Mouse (Mus musculus) regulatory T cell (primary cell): ENCODE data around the gene Spcs3.

Source experiments
- in situ Hi-C: fragments of 300-600 bp; cut with MboI, MseI; formaldehyde crosslinking; loops from one replicate; pipeline ENCODE4 v1.15.1; 2025; ENCODE audit warnings: high pct_unique_total_duplicates

The Spcs3 gene

GRCm38 (mm10) chr8:54508814-54509213, 21.0 kb downstream of the Spcs3 start:
- in situ Hi-C loops: loop anchor here (5.0 to 25.0 kb wide), 2 partner anchors 153 to 603 kb away; no protein-coding TSS in a partner anchor

- in situ Hi-C loops: loop anchor here (5.0 to 25.0 kb wide), 2 partner anchors 154 to 604 kb away; no protein-coding TSS in a partner anchor
Measured at GRCm38 (mm10) chr8:54508096-54508456, 21.7 kb downstream of the Spcs3 start.

DNA sequence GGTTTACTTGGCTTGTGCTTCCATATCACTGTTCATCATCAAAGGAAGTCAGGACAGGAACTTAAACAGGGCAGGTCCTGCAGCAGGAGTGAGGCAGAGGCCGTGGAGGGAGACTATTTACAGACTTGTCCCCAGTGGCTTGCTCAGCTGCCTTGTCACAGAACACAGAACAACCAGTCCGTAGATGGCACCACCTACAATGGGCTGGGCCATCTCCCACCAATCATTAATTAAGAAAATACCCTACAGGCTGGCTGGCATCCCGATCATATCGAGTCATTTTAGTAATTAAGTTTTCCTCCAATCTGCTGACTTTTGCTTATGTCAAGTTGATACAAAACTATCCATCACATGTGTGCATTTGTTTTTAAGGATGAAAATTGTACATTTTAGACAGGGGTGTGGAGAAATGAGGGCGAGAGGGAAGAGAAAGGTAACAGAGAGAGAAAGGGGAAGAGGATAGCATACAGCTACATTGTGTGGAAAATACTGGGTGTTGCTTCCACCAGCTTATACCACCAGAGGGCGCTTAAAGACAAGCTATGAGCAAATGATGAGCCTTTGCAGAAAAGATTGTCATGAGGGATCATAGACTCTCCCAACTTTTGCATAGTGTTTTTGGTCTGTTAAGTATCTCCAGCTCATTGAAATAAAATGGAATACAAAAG, 22.2 kb downstream of the Spcs3 start:
- in situ Hi-C loops: loop anchor here (5.0 to 25.0 kb wide), 2 partner anchors 155 to 605 kb away; no protein-coding TSS in a partner anchor

DNA sequence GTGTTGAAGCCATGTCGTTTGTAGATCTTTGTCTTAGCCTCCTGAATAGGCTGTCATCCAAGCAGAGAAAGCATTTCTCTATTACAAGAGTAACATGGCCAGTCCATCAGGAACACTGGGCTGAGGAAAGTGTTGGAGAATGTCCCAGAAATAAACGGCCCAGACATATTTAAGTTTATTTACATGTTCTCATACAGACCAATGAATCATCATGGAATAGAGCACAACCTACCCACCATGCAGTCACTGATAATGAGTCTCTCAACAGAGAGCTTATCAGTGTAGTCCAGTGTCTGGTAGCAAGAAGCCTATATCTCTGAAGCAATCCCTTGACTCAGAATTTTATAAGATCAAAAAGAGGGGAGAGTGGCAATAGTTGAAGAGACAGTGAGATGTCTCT, 24.7 kb downstream of the Spcs3 start:
- in situ Hi-C loops: loop anchor here (5.0 to 25.0 kb wide), 2 partner anchors 157 to 607 kb away; no protein-coding TSS in a partner anchor

- in situ Hi-C loops: loop anchor here (25.0 kb wide), 1 partner anchor 609 kb away; no protein-coding TSS in a partner anchor
Measured at GRCm38 (mm10) chr8:54503104-54503503, 26.7 kb downstream of the Spcs3 start.

- in situ Hi-C loops: loop anchor here (5.0 to 25.0 kb wide), 6 partner anchors 307 to 1991 kb away; partner anchors contain the start of genes Aga, Neil3 and Vegfc
Measured at GRCm38 (mm10) chr8:54493915-54494314, 35.9 kb downstream of the Spcs3 start.

DNA sequence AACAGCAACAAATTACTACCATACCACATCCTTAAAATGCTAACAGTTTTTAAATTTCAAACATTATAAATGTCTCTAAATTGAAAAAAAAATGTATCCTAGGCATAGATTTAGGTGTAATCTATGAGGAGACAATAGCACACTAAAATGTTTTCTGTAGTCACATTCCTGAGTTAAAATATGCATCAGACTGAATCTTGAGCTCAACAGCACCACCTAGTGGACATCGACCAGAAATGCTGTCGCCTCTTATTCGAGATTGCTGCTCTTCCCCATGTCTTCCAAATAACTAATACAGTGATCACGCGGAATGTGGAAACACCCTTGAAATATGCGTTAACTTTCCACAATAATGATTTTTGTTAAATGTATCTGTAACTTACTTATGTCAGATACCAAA, 36.7 kb downstream of the Spcs3 start:
- in situ Hi-C loops: loop anchor here (5.0 to 25.0 kb wide), 6 partner anchors 306 to 1992 kb away; partner anchors contain the start of genes Aga, Neil3 and Vegfc

- in situ Hi-C loops: loop anchor here (5.0 to 25.0 kb wide), 6 partner anchors 305 to 1993 kb away; partner anchors contain the start of genes Aga, Neil3 and Vegfc
Measured at GRCm38 (mm10) chr8:54491934-54492333, 37.9 kb downstream of the Spcs3 start.

GRCm38 (mm10) chr8:54491057-54491690, 38.6 kb downstream of the Spcs3 start:
- in situ Hi-C loops: loop anchor here (5.0 to 25.0 kb wide), 6 partner anchors 304 to 1994 kb away; partner anchors contain the start of genes Aga, Neil3 and Vegfc

DNA sequence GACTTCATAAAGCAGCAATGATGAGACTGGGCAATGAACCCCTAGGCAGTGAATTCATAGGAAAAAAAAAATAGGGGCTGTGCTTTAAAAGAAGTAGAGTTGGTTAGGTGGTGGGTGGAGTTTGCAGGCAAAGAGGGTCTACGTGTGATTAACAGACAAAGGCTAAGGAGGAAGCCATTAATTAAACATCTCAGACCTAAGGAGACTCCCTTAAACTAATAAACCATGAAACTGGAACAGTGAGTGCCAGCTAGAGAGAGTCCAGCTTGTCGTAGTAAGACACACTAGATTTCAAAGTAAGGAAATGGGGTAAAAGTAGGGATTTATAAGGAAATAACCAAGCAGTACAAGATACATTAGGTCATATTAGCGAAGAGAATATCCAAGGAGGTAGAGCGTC, 41.4 kb downstream of the Spcs3 start:
- in situ Hi-C loops: loop anchor here (25.0 kb wide), 3 partner anchors 301 to 851 kb away; partner anchors contain the start of genes Neil3 and Vegfc

DNA sequence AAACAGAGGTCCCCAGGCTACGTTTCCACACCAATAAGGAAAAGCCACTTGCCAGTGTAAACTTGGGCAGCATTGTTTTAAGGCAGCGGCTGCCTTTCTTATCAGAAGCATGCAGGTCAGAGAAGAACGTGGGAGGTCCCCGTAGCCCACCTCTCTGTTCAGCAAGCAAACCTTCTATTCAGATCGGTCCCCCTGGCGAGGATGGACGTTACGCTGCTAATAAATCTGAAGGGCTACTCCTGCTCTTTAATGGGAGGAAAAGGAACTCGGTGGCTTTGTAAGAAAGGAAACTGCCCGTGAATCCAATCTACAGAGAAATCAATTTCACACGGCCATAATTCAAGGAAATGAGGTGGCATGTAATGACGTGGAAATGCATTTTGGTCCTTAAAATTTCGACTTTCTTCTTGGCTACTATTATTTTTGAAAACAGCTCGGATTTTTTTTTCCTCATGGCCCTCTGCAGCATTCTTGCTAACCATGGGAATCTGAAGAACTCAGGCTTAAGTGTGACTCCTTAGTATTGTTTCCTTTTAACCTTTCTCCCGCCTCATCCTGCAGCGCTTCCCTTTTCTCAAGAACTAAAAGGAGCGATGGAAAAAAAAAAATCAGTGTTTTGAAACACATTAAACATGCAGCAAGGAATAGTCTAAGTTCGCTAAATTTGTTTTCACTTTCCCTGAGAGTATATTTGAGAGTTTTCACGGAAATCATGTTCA, 43.1 kb downstream of the Spcs3 start:
- in situ Hi-C loops: loop anchor here (25.0 kb wide), 3 partner anchors 299 to 849 kb away; partner anchors contain the start of genes Neil3 and Vegfc
